Mouse (Mus musculus) liver (tissue): Measurements from ENCODE around the gene Fbxw8.
A peak's percentile ranks its signal among the peaks of the same experiment; 100 is the strongest.

Source experiments
- DNase-seq: peaks from one replicate; pipeline ENCODE4 v3.0.0-alpha.2; 2020; ENCODE audit warnings: mixed read lengths

The Fbxw8 gene

GRCm38 (mm10) chr5:118069315-118069714 is 85.9 kb downstream of the Fbxw8 start:
- DNase-seq: peak; percentile 61

GRCm38 (mm10) chr5:118067984-118068494 is 87.2 kb downstream of the Fbxw8 start:
- DNase-seq: no peak

- DNase-seq: no peak
Measured at GRCm38 (mm10) chr5:118067572-118067971, 87.7 kb downstream of the Fbxw8 start.

GRCm38 (mm10) chr5:118066828-118067227 is 88.4 kb downstream of the Fbxw8 start:
- DNase-seq: peak; percentile 71

- no peak for DNase-seq
Measured at GRCm38 (mm10) chr5:118065516-118066255, 89.6 kb downstream of the Fbxw8 start.

GRCm38 (mm10) chr5:118064284-118064901 is 90.9 kb downstream of the Fbxw8 start:
- DNase-seq: no peak

- no peak for DNase-seq
Measured at GRCm38 (mm10) chr5:118063181-118063621, 92.1 kb downstream of the Fbxw8 start.

- no peak for DNase-seq
Measured at GRCm38 (mm10) chr5:118061391-118061790, 93.9 kb downstream of the Fbxw8 start.

- no peak for DNase-seq
Measured at GRCm38 (mm10) chr5:118059646-118060045, 95.6 kb downstream of the Fbxw8 start.

- DNase-seq: no peak
Measured at GRCm38 (mm10) chr5:118058858-118059257, 96.4 kb downstream of the Fbxw8 start.

- DNase-seq: no peak
Measured at GRCm38 (mm10) chr5:118057508-118058111, 97.7 kb downstream of the Fbxw8 start.

GRCm38 (mm10) chr5:118053205-118053604 is 102.1 kb downstream of the Fbxw8 start:
- DNase-seq: no peak

GRCm38 (mm10) chr5:118051981-118052662 is 103.1 kb downstream of the Fbxw8 start:
- no peak for DNase-seq

GRCm38 (mm10) chr5:118050743-118051142 is 104.5 kb downstream of the Fbxw8 start:
- DNase-seq: no peak

- DNase-seq: no peak
Measured at GRCm38 (mm10) chr5:118048928-118049327, 106.3 kb downstream of the Fbxw8 start.

- DNase-seq: no peak
Measured at GRCm38 (mm10) chr5:118048412-118048811, 106.9 kb downstream of the Fbxw8 start.

- no peak for DNase-seq
Measured at GRCm38 (mm10) chr5:118047091-118047757, 108.0 kb downstream of the Fbxw8 start.

GRCm38 (mm10) chr5:118045385-118045784 is 109.9 kb downstream of the Fbxw8 start:
- DNase-seq: no peak

- DNase-seq: no peak
Measured at GRCm38 (mm10) chr5:118044907-118045306, 110.4 kb downstream of the Fbxw8 start.

- no peak for DNase-seq
Measured at GRCm38 (mm10) chr5:118043761-118044160, 111.5 kb downstream of the Fbxw8 start.

GRCm38 (mm10) chr5:118042599-118042998 is 112.7 kb downstream of the Fbxw8 start:
- no peak for DNase-seq

- no peak for DNase-seq
Measured at GRCm38 (mm10) chr5:118039241-118039668, 116.0 kb downstream of the Fbxw8 start.
